Comparison of ENCODE assay signal across 24 mouse cellular contexts in genomic region chr2:105702586-105702985, GRCm38 (mm10). TPM values are rescaled to one million over a fixed set of nuclear protein-coding genes. Genes with fewer than 3 reads are reported as not detected.
DNase-seq lines count a peak whose midpoint lies in the region.
"Had no signal": no experiment of that assay in that cellular context is flagged by ENCODE, and none has a peak within 500 bp of the region (broad histone marks: within the 10 kb centered on the region; RNA-seq: fewer than 3 reads in every experiment).

No protein-coding gene starts in this region.

- H3K4me3 ChIP-seq in heart, embryonic 10.5 days = no peak overlapping the region
- H3K4me3 ChIP-seq: forebrain, embryonic 10.5 days; forebrain, embryonic 13.5 days; heart, embryonic 12.5 days; heart, embryonic 15.5 days; hindbrain, embryonic 10.5 days; hindbrain, embryonic 13.5 days; intestine, embryonic 15.5 days had no signal

- WGBS in heart, embryonic 10.5 days = 82% methylated on average over 10 of the region's 10 CpGs

- H3K27ac ChIP-seq in heart, embryonic 10.5 days = no peak overlapping the region
- H3K27ac ChIP-seq: forebrain, embryonic 13.5 days; heart, embryonic 15.5 days; hindbrain, embryonic 10.5 days; hindbrain, embryonic 13.5 days; intestine, embryonic 15.5 days had no signal

- H3K36me3 ChIP-seq in heart, embryonic 10.5 days = no peaks in the 10 kb centered on the region
- H3K36me3 ChIP-seq: heart, embryonic 12.5 days; heart, embryonic 15.5 days; intestine, embryonic 15.5 days had no signal

- H3K9me3 ChIP-seq in heart, embryonic 10.5 days = no peaks in the 10 kb centered on the region
- H3K9me3 ChIP-seq: forebrain, embryonic 10.5 days; forebrain, embryonic 13.5 days; G1E; heart, embryonic 12.5 days; heart, embryonic 15.5 days; hindbrain, embryonic 10.5 days; hindbrain, embryonic 13.5 days; intestine, embryonic 15.5 days had no signal

- H3K27me3 ChIP-seq in heart, embryonic 10.5 days (ENCODE audit: insufficient read depth, poor library complexity, severe bottlenecking) = no peaks in the 10 kb centered on the region
- H3K27me3 ChIP-seq: CH12.LX; forebrain, embryonic 13.5 days; heart, embryonic 15.5 days; hindbrain, embryonic 13.5 days; intestine, embryonic 15.5 days had no signal

- no peaks in the 10 kb centered on the region for H3K4me1 ChIP-seq in heart, embryonic 10.5 days
- H3K4me1 ChIP-seq: heart, embryonic 12.5 days; heart, embryonic 15.5 days; intestine, embryonic 15.5 days had no signal

- peak; percentile 81 to 85 for DNase-seq in cerebellum, postnatal 10 days
- no peak for DNase-seq in cerebellum, adult 11 months
- DNase-seq in heart, adult 11 months = peak; percentile 75
- no peak for DNase-seq in heart, embryonic 10.5 days (ENCODE audit: low spot score)
- peak; percentile 59 for DNase-seq in retina, postnatal 1 day
- DNase-seq in retina, embryonic 14.5 days (ENCODE audit: low spot score) = no peak
- DNase-seq: adrenal gland, adult 2 months; adrenal gland, postnatal 14 days; B cell, adult 2 months; cerebellum, adult 8-10 months; gastrocnemius, postnatal 10 days; gastrocnemius, postnatal 36 days; heart, postnatal 10 days; heart, postnatal 36 days; kidney, adult 18-20 months had no signal

RNA-seq across cellular contexts. Expression of gene Pax6, which starts 33.9 kb away (rescaled TPM):
- polyA plus RNA-seq in heart, embryonic 10.5 days (2016; fragmentation: Nextera tagmentation; extraction: Ambion mirVana) = 0.28 and 0.54 TPM in 2 replicates
- polyA plus RNA-seq: adrenal gland, adult 2 months had no signal

Comparison
In these comparisons a context has a peak if more than half of its experiments do, and no peak if none do; other contexts are left out.
1. DNase-seq: peak in cerebellum, postnatal 10 days (2 of 2), heart, adult 11 months (single experiment) and retina, postnatal 1 day (single experiment); none in cerebellum, adult 11 months (single experiment), heart, embryonic 10.5 days (single experiment) and retina, embryonic 14.5 days (single experiment).